Mouse (Mus musculus): ENCODE measurements around the gene Axin2. TPM values are rescaled to one million over a fixed set of nuclear protein-coding genes. Genes with fewer than 3 reads are reported as not detected.

Gene Axin2
- polyA plus RNA-seq, 1 experiment = 7.7 TPM

DNA sequence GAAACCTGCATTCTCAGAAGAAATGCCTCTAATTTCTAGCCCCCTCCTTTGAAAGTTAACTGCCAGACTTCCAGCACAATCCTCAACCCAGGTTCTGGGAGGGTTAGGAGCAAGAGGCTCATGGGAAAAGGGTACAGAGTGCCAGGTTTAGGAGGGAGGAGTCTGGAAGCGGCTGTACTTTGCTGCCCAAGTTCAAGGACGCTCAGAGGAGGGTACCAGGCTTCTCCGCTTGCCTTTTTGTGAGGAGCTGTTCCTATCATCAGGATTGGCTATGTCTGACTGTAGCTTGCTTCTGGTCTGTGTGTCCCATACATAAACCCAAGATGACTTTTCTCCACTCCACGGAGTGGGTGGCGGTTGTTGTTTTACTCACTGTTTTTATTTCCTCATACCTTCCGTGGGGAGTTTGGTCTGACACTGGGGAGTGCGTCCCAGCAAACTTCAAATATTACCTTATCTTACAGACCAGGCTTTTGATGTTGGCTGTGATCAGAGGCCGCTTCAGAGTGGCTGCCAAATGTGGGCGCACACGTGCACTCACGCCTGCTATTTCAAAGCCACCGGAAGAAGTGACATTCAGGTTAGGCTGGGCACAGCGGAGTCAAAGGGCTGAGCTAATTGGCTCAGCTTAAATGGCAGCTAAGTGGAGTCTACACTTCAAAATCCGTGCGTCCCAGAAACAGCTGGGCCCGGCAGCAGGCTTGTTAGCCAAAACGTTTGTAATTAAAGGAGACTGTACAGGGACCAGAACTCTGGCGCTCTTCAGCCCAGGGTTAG, 16.1 kb downstream of the Axin2 start:
- TF ChIP-seq CTCF (IDR thresholded peaks at IDR 0.05; ENCODE audit: borderline replicate concordance, insufficient read depth, low read length) = no peak
- TF ChIP-seq POLR2A (IDR thresholded peaks at IDR 0.05; ENCODE audit: low read depth, low read length) = no peak
- no peak overlapping the region for H3K27ac ChIP-seq (ENCODE audit: insufficient read depth, low read length)
- no peaks in the 10 kb centered on the region for H3K4me1 ChIP-seq (ENCODE audit: control insufficient read depth, insufficient read depth, low read length)
- H3K4me3 ChIP-seq (ENCODE audit: insufficient read depth, low read length) = no peak overlapping the region

DNA sequence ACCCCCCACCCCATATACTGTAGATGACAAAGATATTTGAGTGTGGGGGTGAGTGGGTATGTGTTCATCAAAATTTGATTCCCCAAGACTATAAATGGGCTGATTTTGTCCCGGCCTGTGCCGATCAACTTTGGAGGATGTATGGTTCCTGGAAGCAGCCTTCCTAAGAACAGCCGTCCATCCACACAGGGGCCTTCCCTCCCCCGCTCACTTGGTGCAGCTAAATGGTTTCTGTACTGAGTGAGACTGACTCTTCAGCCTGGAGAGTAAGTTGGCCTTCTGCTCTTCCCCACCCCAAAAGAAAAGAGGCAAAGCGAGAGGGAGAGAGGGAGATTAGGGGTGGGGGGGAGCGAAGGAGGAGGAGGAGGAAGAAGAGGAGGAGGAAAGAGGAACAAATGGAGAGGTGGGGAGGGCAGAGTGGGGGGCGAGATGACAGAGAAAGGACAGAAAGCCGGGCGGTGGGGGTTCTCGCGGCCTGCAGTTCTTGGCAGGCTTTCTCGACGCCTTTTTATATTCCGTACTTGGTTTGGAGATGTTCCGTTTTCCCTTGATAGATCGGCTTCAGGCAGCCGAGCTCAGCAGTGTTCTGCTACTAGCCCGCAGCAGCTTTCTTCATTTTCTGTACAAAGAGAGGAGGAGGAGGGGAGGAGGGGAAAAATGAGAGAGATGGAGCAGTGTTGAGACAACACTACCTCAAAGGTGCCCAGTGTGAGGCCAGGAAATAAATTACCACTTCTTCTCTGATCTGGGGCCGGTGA, 20.7 kb downstream of the Axin2 start:
- TF ChIP-seq POLR2A (IDR thresholded peaks at IDR 0.05; ENCODE audit: low read depth, low read length) = no peak
- no peak for TF ChIP-seq CTCF (IDR thresholded peaks at IDR 0.05; ENCODE audit: borderline replicate concordance, insufficient read depth, low read length)
- Histone ChIP-seq H3K27ac (ENCODE audit: insufficient read depth, low read length) (no peak overlapping the region), H3K4me1 (ENCODE audit: control insufficient read depth, insufficient read depth, low read length) (no peaks in the 10 kb centered on the region), H3K4me3 (ENCODE audit: insufficient read depth, low read length) (no peak overlapping the region)

DNA sequence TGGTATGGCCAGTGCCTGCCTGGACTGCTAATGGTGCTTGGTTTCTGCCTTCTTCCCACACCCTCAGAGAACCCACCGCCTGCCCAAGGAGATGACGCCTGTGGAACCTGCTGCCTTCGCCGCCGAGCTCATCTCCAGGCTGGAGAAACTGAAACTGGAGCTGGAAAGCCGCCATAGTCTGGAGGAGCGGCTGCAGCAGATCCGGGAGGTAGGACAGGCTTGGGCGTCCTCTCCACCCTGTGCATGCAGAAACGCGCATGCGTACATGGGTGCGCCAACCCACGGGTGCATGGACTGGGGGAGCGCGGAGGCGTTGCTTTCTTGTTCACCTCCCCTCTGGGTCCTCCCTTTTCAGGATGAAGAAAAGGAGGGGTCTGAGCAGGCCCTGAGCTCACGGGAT, 21.7 kb downstream of the Axin2 start:
- no peak overlapping the region for H3K4me3 ChIP-seq (ENCODE audit: insufficient read depth, low read length)
- no peak overlapping the region for H3K27ac ChIP-seq (ENCODE audit: insufficient read depth, low read length)
- TF ChIP-seq CTCF (IDR thresholded peaks at IDR 0.05; ENCODE audit: borderline replicate concordance, insufficient read depth, low read length) = no peak
- TF ChIP-seq POLR2A (IDR thresholded peaks at IDR 0.05; ENCODE audit: low read depth, low read length) = no peak
- H3K4me1 ChIP-seq (ENCODE audit: control insufficient read depth, insufficient read depth, low read length) = no peaks in the 10 kb centered on the region

DNA sequence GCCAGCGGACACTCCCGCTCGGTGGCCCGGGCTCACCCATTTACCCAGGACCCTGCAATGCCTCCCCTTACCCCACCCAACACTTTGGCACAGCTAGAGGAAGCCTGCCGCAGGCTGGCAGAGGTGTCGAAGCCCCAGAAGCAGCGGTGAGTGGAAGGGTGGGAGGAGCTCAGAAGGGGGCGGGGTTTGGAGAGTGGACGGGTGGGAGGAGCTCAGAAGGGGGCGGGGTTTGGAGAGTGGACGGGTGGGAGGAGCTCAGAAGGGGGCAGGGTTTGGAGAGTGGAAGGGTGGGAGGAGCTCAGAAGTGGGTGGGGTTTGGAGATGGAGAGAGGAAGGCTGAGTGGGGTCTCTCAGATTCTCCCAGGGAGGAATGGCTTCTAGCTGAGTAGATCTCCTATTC, 23.6 kb downstream of the Axin2 start:
- Histone ChIP-seq H3K27ac (ENCODE audit: insufficient read depth, low read length) (no peak overlapping the region), H3K4me3 (ENCODE audit: insufficient read depth, low read length) (no peak overlapping the region), H3K4me1 (ENCODE audit: control insufficient read depth, insufficient read depth, low read length) (peaks cover 2% of the 10 kb centered on the region; the same call in 1 of the 2 replicates)
- TF ChIP-seq POLR2A (IDR thresholded peaks at IDR 0.05; ENCODE audit: low read depth, low read length) (no peak), CTCF (IDR thresholded peaks at IDR 0.05; ENCODE audit: borderline replicate concordance, insufficient read depth, low read length) (no peak)

DNA sequence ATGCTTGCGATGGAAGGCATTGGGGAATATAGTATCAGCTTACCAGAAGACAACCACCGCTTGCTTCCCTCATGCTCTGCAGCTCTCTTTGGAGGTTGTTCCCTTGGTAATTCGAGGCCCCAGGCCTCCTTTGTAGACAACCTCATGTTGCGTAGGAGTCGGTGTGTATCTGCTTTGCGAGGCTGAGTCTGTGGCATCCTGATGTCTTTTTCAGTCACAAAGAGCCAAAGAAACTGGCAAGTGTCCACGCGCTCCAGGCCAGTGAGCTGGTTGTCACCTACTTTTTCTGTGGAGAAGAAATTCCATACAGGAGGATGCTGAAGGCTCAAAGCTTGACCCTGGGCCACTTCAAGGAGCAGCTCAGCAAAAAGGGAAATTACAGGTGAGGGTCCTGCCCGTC, 25.5 kb downstream of the Axin2 start:
- TF ChIP-seq CTCF (IDR thresholded peaks at IDR 0.05; ENCODE audit: borderline replicate concordance, insufficient read depth, low read length) (no peak), POLR2A (IDR thresholded peaks at IDR 0.05; ENCODE audit: low read depth, low read length) (no peak)
- H3K4me3 ChIP-seq (ENCODE audit: insufficient read depth, low read length) = no peak overlapping the region
- peaks cover 2% of the 10 kb centered on the region; the same call in 1 of the 2 replicates for H3K4me1 ChIP-seq (ENCODE audit: control insufficient read depth, insufficient read depth, low read length)
- no peak overlapping the region for H3K27ac ChIP-seq (ENCODE audit: insufficient read depth, low read length)

DNA sequence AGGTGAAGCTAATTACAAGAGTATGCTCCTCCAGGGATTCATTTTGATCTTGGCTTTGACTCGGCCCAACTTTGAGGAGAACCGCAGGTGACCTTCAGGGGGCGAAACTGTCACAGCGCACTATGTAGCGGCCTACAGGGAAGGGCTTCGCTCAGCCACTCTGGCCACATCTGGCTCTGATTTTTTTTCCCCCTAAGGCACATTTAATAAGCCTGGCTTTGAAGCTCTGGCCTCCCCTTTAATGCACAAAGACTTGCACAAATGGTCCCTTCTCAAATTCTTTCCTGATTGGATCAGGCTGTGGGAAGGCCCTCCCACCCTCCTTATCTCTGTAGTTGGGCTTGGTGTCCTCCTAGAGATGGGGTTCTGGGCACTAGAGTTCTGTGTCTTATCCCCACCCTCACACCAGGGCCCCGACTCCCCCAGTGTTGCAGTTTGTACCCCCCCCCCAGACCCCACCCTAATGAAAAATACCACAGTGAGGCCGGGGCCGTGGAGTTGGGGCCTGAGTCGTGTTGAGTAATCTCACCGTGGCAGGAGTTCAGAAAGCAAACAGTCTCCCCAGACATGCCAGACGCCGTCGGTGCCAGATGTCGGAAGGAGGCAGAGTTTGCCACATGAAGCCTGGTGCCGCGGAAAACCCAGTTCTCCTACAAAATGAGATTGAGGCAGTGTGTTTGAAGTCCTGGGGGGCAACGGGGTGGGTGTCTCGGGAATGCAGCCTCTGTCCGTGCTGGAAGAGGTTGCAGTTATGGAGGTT, 27.5 kb downstream of the Axin2 start:
- Histone ChIP-seq H3K4me1 (ENCODE audit: control insufficient read depth, insufficient read depth, low read length) (peaks cover 2% of the 10 kb centered on the region; the same call in 1 of the 2 replicates), H3K4me3 (ENCODE audit: insufficient read depth, low read length) (no peak overlapping the region), H3K27ac (ENCODE audit: insufficient read depth, low read length) (0 out of 2 replicates have a peak overlapping the region, but pooled peaks have one; percentile 0)
- TF ChIP-seq CTCF (IDR thresholded peaks at IDR 0.05; ENCODE audit: borderline replicate concordance, insufficient read depth, low read length) (no peak), POLR2A (IDR thresholded peaks at IDR 0.05; ENCODE audit: low read depth, low read length) (no peak)

DNA sequence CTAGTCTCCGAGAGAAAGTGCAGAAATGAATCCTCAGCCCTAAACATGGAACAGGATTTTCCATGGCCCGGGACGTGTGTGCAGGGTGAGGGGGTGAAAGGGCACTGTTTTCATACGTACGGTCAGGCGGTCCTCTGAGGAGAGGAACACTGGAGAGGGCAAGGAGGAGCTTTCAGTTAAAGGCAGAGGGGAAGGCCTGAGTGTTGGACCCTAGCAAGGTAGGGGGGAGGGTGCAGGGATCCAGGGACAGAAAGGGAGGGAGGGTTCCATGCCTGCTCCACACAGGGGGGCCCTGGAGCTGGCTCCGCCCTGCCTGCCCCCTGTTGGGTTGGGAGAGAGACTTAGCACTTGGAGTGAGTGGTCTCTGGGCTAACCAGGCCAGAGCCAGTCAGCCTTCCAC, 28.4 kb downstream of the Axin2 start:
- TF ChIP-seq POLR2A (IDR thresholded peaks at IDR 0.05; ENCODE audit: low read depth, low read length) = no peak
- TF ChIP-seq CTCF (IDR thresholded peaks at IDR 0.05; ENCODE audit: borderline replicate concordance, insufficient read depth, low read length) = no peak

DNA sequence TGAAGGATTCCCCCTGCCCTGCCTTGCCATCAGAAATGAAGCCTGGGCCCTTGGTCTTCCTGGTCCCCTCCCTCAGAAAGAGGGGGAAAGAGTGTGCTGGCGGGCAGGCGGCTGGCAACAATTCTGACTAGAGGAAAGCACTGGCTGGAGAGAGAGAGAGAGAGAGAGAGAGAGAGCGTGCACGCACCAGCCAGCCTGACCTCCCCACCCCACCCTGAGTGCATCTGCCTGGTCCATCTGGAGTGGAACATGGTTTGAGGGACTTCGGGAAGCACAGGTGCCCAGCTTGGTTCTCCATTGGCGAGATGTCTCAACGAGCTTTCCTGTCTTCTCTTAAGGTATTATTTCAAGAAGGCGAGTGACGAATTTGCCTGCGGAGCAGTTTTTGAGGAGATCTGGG, 28.8 kb downstream of the Axin2 start:
- Histone ChIP-seq H3K4me1 (ENCODE audit: control insufficient read depth, insufficient read depth, low read length) (peaks cover 2% of the 10 kb centered on the region; the same call in 1 of the 2 replicates), H3K4me3 (ENCODE audit: insufficient read depth, low read length) (no peak overlapping the region), H3K27ac (ENCODE audit: insufficient read depth, low read length) (no peak overlapping the region)
- no peak for TF ChIP-seq CTCF (IDR thresholded peaks at IDR 0.05; ENCODE audit: borderline replicate concordance, insufficient read depth, low read length)
- no peak for TF ChIP-seq POLR2A (IDR thresholded peaks at IDR 0.05; ENCODE audit: low read depth, low read length)

More for the DNA sequence above, 28.4 kb downstream of the Axin2 start:
- H3K4me1 ChIP-seq (ENCODE audit: control insufficient read depth, insufficient read depth, low read length) = peaks cover 2% of the 10 kb centered on the region; the same call in 1 of the 2 replicates
- no peak overlapping the region for H3K4me3 ChIP-seq (ENCODE audit: insufficient read depth, low read length)
- H3K27ac ChIP-seq (ENCODE audit: insufficient read depth, low read length) = no peak overlapping the region

DNA sequence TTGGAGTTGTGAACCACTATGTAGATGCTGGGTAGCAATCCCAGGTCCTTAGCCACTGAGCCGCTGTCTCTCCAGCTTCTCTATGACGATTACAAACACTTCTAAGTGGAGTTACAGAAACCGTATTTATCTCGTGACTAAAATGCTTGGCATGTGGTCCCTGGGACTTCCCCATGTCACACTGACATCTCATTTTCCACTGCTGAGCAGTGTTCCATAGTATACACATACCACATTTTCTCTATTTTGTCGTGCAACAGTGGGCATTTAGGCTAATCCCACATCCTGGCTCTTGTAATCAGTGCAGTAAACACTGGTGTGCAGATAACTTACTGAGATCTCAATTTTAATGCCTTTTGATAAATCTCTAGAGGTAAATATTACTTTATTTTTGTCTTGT, 32.2 kb downstream of the Axin2 start:
- Histone ChIP-seq H3K4me3 (ENCODE audit: insufficient read depth, low read length) (no peak overlapping the region), H3K27ac (ENCODE audit: insufficient read depth, low read length) (no peak overlapping the region), H3K4me1 (ENCODE audit: control insufficient read depth, insufficient read depth, low read length) (peaks cover 2% of the 10 kb centered on the region; the same call in 1 of the 2 replicates)
- TF ChIP-seq CTCF (IDR thresholded peaks at IDR 0.05; ENCODE audit: borderline replicate concordance, insufficient read depth, low read length) = no peak
- TF ChIP-seq POLR2A (IDR thresholded peaks at IDR 0.05; ENCODE audit: low read depth, low read length) = no peak

All from embryonic fibroblast, embryonic 13.5 days (primary cell).